Mouse (Mus musculus) right cerebral cortex, adult 18-20 months (tissue): ENCODE results near the gene Lrig1.

Source experiments
- DNase-seq: peaks from one replicate; pipeline ENCODE4 v3.0.0; 2022; ENCODE audit warnings: mixed read lengths

The Lrig1 gene

GRCm38 (mm10) chr6:94700067-94700491 lies at the start of gene Lrig1:
Gene Lrig1 (minus strand): TSS chr6:94700158.
- peak; percentile 99 for DNase-seq

GRCm38 (mm10) chr6:94749626-94750025 lies 49.7 kb upstream of the Lrig1 start:
- DNase-seq: no peak

GRCm38 (mm10) chr6:94748361-94748760 lies 48.4 kb upstream of the Lrig1 start:
- DNase-seq: no peak

GRCm38 (mm10) chr6:94740117-94740729 lies 40.3 kb upstream of the Lrig1 start:
- DNase-seq: no peak

GRCm38 (mm10) chr6:94738647-94739046 lies 38.7 kb upstream of the Lrig1 start:
- DNase-seq: no peak

GRCm38 (mm10) chr6:94733878-94734277 lies 33.9 kb upstream of the Lrig1 start:
- DNase-seq: no peak

GRCm38 (mm10) chr6:94729847-94730246 lies 29.9 kb upstream of the Lrig1 start:
- no peak for DNase-seq

- DNase-seq: no peak
Observed at GRCm38 (mm10) chr6:94729132-94729531, 29.2 kb upstream of the Lrig1 start.

- DNase-seq: no peak
Observed at GRCm38 (mm10) chr6:94724612-94725011, 24.7 kb upstream of the Lrig1 start.

- no peak for DNase-seq
Observed at GRCm38 (mm10) chr6:94718607-94719346, 18.8 kb upstream of the Lrig1 start.

GRCm38 (mm10) chr6:94717705-94718489 lies 17.9 kb upstream of the Lrig1 start:
- DNase-seq: no peak

GRCm38 (mm10) chr6:94715645-94715940 lies 15.6 kb upstream of the Lrig1 start:
- DNase-seq: no peak

GRCm38 (mm10) chr6:94714815-94715644 lies 15.1 kb upstream of the Lrig1 start:
- no peak for DNase-seq

- no peak for DNase-seq
Observed at GRCm38 (mm10) chr6:94709832-94710231, 9.9 kb upstream of the Lrig1 start.

GRCm38 (mm10) chr6:94709150-94709549 lies 9.2 kb upstream of the Lrig1 start:
- no peak for DNase-seq

- DNase-seq: no peak
Observed at GRCm38 (mm10) chr6:94707254-94707653, 7.3 kb upstream of the Lrig1 start.

- no peak for DNase-seq
Observed at GRCm38 (mm10) chr6:94705931-94706330, 6.0 kb upstream of the Lrig1 start.

GRCm38 (mm10) chr6:94702993-94703392 lies 3.0 kb upstream of the Lrig1 start:
- DNase-seq: no peak

GRCm38 (mm10) chr6:94701071-94701470 lies 1.1 kb upstream of the Lrig1 start:
- DNase-seq: no peak

GRCm38 (mm10) chr6:94700612-94701011 lies 654 bp upstream of the Lrig1 start:
- peak; percentile 44 for DNase-seq

GRCm38 (mm10) chr6:94699173-94699987 lies 578 bp downstream of the Lrig1 start:
- DNase-seq: peak; percentile 28
